Mouse (Mus musculus) heart, embryonic 16.5 days (tissue): Measurements from ENCODE around the gene Mecp2. TPM values are rescaled to one million over a fixed set of nuclear protein-coding genes. Genes with fewer than 3 reads are reported as not detected.

Experiments
- ATAC-seq: fragments of 200-750 bp; cut with Nextera tagmentation; replicated peaks from 2 replicates; pipeline ENCODE4 v1.8.0; 2017; ENCODE audit warnings: moderate number of reproducible peaks; ENCODE audit not compliant: insufficient read depth, low FRiP score; ENCODE audit errors: extremely low read depth
- H3K27ac ChIP-seq: fragments of 300-500 bp; sonication (generic); 2 replicates; pipeline ENCODE4 v1.5.1; 2014; ENCODE audit warnings: mild to moderate bottlenecking, low read length, control low read depth, moderate library complexity
- H3K27me3 ChIP-seq: fragments of 300-500 bp; sonication (generic); 2 replicates; pipeline ENCODE4 v1.6.1; 2014; ENCODE audit warnings: low read length, mixed read lengths; ENCODE audit not compliant: control insufficient read depth, insufficient read depth
- H3K36me3 ChIP-seq: fragments of 300-500 bp; sonication (generic); 2 replicates; pipeline ENCODE4 v1.6.1; 2014; ENCODE audit not compliant: control insufficient read depth, insufficient read depth
- H3K4me1 ChIP-seq: fragments of 300-500 bp; sonication (generic); 2 replicates; pipeline ENCODE4 v1.6.1; 2014; ENCODE audit warnings: low read length, mixed read lengths; ENCODE audit not compliant: control insufficient read depth, insufficient read depth
- H3K4me2 ChIP-seq: fragments of 300-500 bp; sonication (generic); 2 replicates; pipeline ENCODE4 v1.6.1; 2014; ENCODE audit warnings: low read depth, mild to moderate bottlenecking, control low read depth, low read length
- H3K4me3 ChIP-seq: fragments of 300-500 bp; sonication (generic); 2 replicates; pipeline ENCODE4 v1.5.1; 2014; ENCODE audit warnings: mild to moderate bottlenecking, control low read depth, low read length
- H3K9ac ChIP-seq: fragments of 300-500 bp; sonication (generic); 2 replicates; pipeline ENCODE4 v1.6.1; 2014; ENCODE audit warnings: low read length, control low read depth
- H3K9me3 ChIP-seq: fragments of 300-500 bp; sonication (generic); replicated peaks from 2 replicates; pipeline ENCODE4 v1.6.1; 2016; ENCODE audit warnings: low read length; ENCODE audit not compliant: control insufficient read depth
- WGBS: fragments of 180-500 bp; shearing (Covaris S2); extraction: QIAGEN DNeasy Blood & Tissue Kit; methylation state at CpG from one replicate; pipeline ENCODE4 v1.1.7; 2014; 5-methylcytosine and 5-hydroxymethylcytosine counted together
- polyA plus RNA-seq: library from polyadenylated mRNA; unstranded; fragments of >200 nt; fragmentation: Nextera tagmentation; extraction: Ambion mirVana; gene quantifications from 2 replicates; pipeline ENCODE4 v1.2.1, GENCODE M21; 2015

Mecp2 gene
- polyA plus RNA-seq, 1 experiment from 2014 or later, result 11.3 TPM

GRCm38 (mm10) chrX:74103457-74104188 lies 31.5 kb downstream of the Mecp2 start:
- Histone ChIP-seq H3K27me3 (no peaks in the 10 kb centered on the region), H3K9ac (no peak overlapping the region), H3K4me2 (peak overlapping the region; percentile 21; the same call in 1 of the 2 replicates), H3K4me1 (no peaks in the 10 kb centered on the region), H3K36me3 (no peaks in the 10 kb centered on the region), H3K27ac (peak overlapping the region; percentile 95), H3K4me3 (no peak overlapping the region; the same call in 1 of the 2 replicates), H3K9me3 (no peaks in the 10 kb centered on the region)
- ATAC-seq, result peak; percentile 87
- WGBS, result 37% methylated on average over 4 of the region's 4 CpGs

- 63% methylated on average over 1 of the region's 1 CpGs for WGBS
- no peak overlapping the region for H3K4me2 ChIP-seq
Measured at GRCm38 (mm10) chrX:74095130-74095529, 40.0 kb downstream of the Mecp2 start.

GRCm38 (mm10) chrX:74085601-74086038 lies 49.5 kb downstream of the Mecp2 start:
- peak; percentile 99 for ATAC-seq
- peak overlapping the region; percentile 57 for H3K4me2 ChIP-seq
- peak overlapping the region; percentile 71 for H3K4me3 ChIP-seq
- H3K27ac ChIP-seq, result peak overlapping the region; percentile 95
- peak overlapping the region; percentile 86 for H3K9ac ChIP-seq
- no peaks in the 10 kb centered on the region; the same call in 1 of the 2 replicates for H3K27me3 ChIP-seq
- no peaks in the 10 kb centered on the region for H3K36me3 ChIP-seq
- H3K9me3 ChIP-seq, result no peaks in the 10 kb centered on the region
- WGBS, result 19% methylated on average over 26 of the region's 27 CpGs
- peaks cover 7% of the 10 kb centered on the region; the same call in 1 of the 2 replicates for H3K4me1 ChIP-seq

More at GRCm38 (mm10) chrX:74095130-74095529, 40.0 kb downstream of the Mecp2 start:
- H3K9me3 ChIP-seq, result no peaks in the 10 kb centered on the region
- no peaks in the 10 kb centered on the region for H3K36me3 ChIP-seq
- no peak overlapping the region for H3K27ac ChIP-seq
- H3K4me1 ChIP-seq, result no peaks in the 10 kb centered on the region
- no peak overlapping the region for H3K4me3 ChIP-seq
- no peaks in the 10 kb centered on the region; the same call in 1 of the 2 replicates for H3K27me3 ChIP-seq
- no peak overlapping the region for H3K9ac ChIP-seq
- ATAC-seq, result no peak

GRCm38 (mm10) chrX:74084946-74085498 lies 50.1 kb downstream of the Mecp2 start:
- H3K36me3 ChIP-seq, result no peaks in the 10 kb centered on the region
- peak overlapping the region; percentile 95 for H3K27ac ChIP-seq
- 10% methylated on average over 28 of the region's 56 CpGs for WGBS
- no peaks in the 10 kb centered on the region for H3K9me3 ChIP-seq
- peak overlapping the region; percentile 67 for H3K4me2 ChIP-seq
- peak overlapping the region; percentile 71 for H3K4me3 ChIP-seq
- H3K4me1 ChIP-seq, result peaks cover 8% of the 10 kb centered on the region; the same call in 1 of the 2 replicates
- H3K9ac ChIP-seq, result peak overlapping the region; percentile 86
- ATAC-seq, result peak; percentile 84
- no peaks in the 10 kb centered on the region for H3K27me3 ChIP-seq

- H3K9me3 ChIP-seq, result no peaks in the 10 kb centered on the region
- peak overlapping the region; percentile 67 for H3K4me2 ChIP-seq
- H3K36me3 ChIP-seq, result no peaks in the 10 kb centered on the region
- H3K27me3 ChIP-seq, result no peaks in the 10 kb centered on the region
- peak overlapping the region; percentile 71 for H3K4me3 ChIP-seq
- 27% methylated on average over 16 of the region's 17 CpGs for WGBS
- peaks cover 8% of the 10 kb centered on the region; the same call in 1 of the 2 replicates for H3K4me1 ChIP-seq
- H3K9ac ChIP-seq, result peak overlapping the region; percentile 86
- peak overlapping the region; percentile 95 for H3K27ac ChIP-seq
- ATAC-seq, result no peak
Measured at GRCm38 (mm10) chrX:74084276-74084837, 50.8 kb downstream of the Mecp2 start.

- Histone ChIP-seq H3K9me3 (no peaks in the 10 kb centered on the region), H3K27me3 (no peaks in the 10 kb centered on the region), H3K9ac (no peak overlapping the region), H3K36me3 (0 out of 2 replicates have a peak, but pooled peaks cover 2% of the 10 kb centered on the region), H3K27ac (no peak overlapping the region), H3K4me3 (no peak overlapping the region), H3K4me2 (no peak overlapping the region), H3K4me1 (peaks cover 4% of the 10 kb centered on the region; the same call in 1 of the 2 replicates)
- ATAC-seq, result no peak
Measured at GRCm38 (mm10) chrX:74070794-74071193, 64.4 kb downstream of the Mecp2 start.

GRCm38 (mm10) chrX:74067891-74068290 lies 67.3 kb downstream of the Mecp2 start:
- Histone ChIP-seq H3K4me1 (peaks cover 4% of the 10 kb centered on the region; the same call in 1 of the 2 replicates), H3K9ac (no peak overlapping the region), H3K27me3 (no peaks in the 10 kb centered on the region), H3K36me3 (no peaks in the 10 kb centered on the region), H3K27ac (peak overlapping the region; percentile 46), H3K4me3 (no peak overlapping the region), H3K9me3 (no peaks in the 10 kb centered on the region), H3K4me2 (no peak overlapping the region)
- WGBS, result 52% methylated on average over 9 of the region's 9 CpGs
- ATAC-seq, result peak; percentile 41; the same call in 1 of the 2 replicates

GRCm38 (mm10) chrX:74045107-74045506 lies 90.1 kb downstream of the Mecp2 start:
- Histone ChIP-seq H3K9me3 (no peaks in the 10 kb centered on the region), H3K36me3 (no peaks in the 10 kb centered on the region), H3K27ac (no peak overlapping the region), H3K4me3 (no peak overlapping the region), H3K27me3 (no peaks in the 10 kb centered on the region), H3K4me2 (no peak overlapping the region), H3K4me1 (peaks cover 7% of the 10 kb centered on the region; the same call in 1 of the 2 replicates), H3K9ac (no peak overlapping the region)
- 11% methylated on average over 1 of the region's 1 CpGs for WGBS
- no peak for ATAC-seq
